Mouse (Mus musculus): ENCODE data around the gene Mmel1. TPM values are rescaled to one million over a fixed set of nuclear protein-coding genes. Genes with fewer than 3 reads are reported as not detected.

The Mmel1 gene
- total RNA-seq, 2 experiments from 2014 or later = 0.68 to 0.78 TPM

- peak; percentile 93 for DNase-seq
These were observed 5.1 kb upstream of the Mmel1 start for GRCm38 (mm10) chr4:154864271-154864771.

GRCm38 (mm10) chr4:154864961-154865760 lies 4.2 kb upstream of the Mmel1 start:
- peak; percentile 5 for DNase-seq

- no peak for DNase-seq
These were observed 3.0 kb upstream of the Mmel1 start for GRCm38 (mm10) chr4:154866391-154866790.

- DNase-seq = no peak
These were observed 2.1 kb upstream of the Mmel1 start for GRCm38 (mm10) chr4:154867257-154867656.

- DNase-seq = no peak
These were observed 1.3 kb downstream of the Mmel1 start for GRCm38 (mm10) chr4:154870721-154871120.

- DNase-seq = no peak
These were observed 2.4 kb downstream of the Mmel1 start for GRCm38 (mm10) chr4:154871757-154872251.

GRCm38 (mm10) chr4:154873186-154873585 lies 3.8 kb downstream of the Mmel1 start:
- no peak for DNase-seq

- peak; percentile 97 for DNase-seq
These were observed 8.6 kb downstream of the Mmel1 start for GRCm38 (mm10) chr4:154877864-154878548.

GRCm38 (mm10) chr4:154880730-154881129 lies 11.3 kb downstream of the Mmel1 start:
- DNase-seq = no peak

- no peak for DNase-seq
These were observed 12.8 kb downstream of the Mmel1 start for GRCm38 (mm10) chr4:154882014-154882659.

- no peak for DNase-seq
These were observed 16.0 kb downstream of the Mmel1 start for GRCm38 (mm10) chr4:154885416-154885815.

GRCm38 (mm10) chr4:154886876-154887592 lies 17.6 kb downstream of the Mmel1 start:
- no peak for DNase-seq

GRCm38 (mm10) chr4:154887593-154888250 lies 18.3 kb downstream of the Mmel1 start:
- DNase-seq = no peak

- no peak for DNase-seq
These were observed 21.5 kb downstream of the Mmel1 start for GRCm38 (mm10) chr4:154890887-154891286.

- DNase-seq = no peak
These were observed 26.2 kb downstream of the Mmel1 start for GRCm38 (mm10) chr4:154895549-154895948.

- peak; percentile 36 for DNase-seq
These were observed 28.5 kb downstream of the Mmel1 start for GRCm38 (mm10) chr4:154897676-154898465.

GRCm38 (mm10) chr4:154898506-154899446 lies 29.4 kb downstream of the Mmel1 start, which contains the start of gene Fam213b:
Gene Fam213b (minus strand): TSS chr4:154899135.
- peak; percentile 68 for DNase-seq

- no peak for DNase-seq
These were observed 33.0 kb downstream of the Mmel1 start for GRCm38 (mm10) chr4:154902371-154902770.

Measured in gastrocnemius, postnatal 10 days (tissue).